Mouse (Mus musculus) limb, embryonic 14.5 days (tissue): ENCODE results near the gene Pik3cd. TPM values are rescaled to one million over a fixed set of nuclear protein-coding genes. Genes with fewer than 3 reads are reported as not detected.

Experiments used
- ATAC-seq: fragments of 200-750 bp; cut with Nextera tagmentation; 2 replicates; pipeline ENCODE4 v1.8.0; 2017; ENCODE audit warnings: low read depth, moderate number of reproducible peaks, moderate TSS enrichment; ENCODE audit not compliant: low FRiP score
- DNase-seq: peaks from one replicate; pipeline ENCODE4 v3.0.0-alpha.2; 2015; ENCODE audit warnings: low spot score
- H3K27ac ChIP-seq: fragments of 300-500 bp; sonication (generic); replicated peaks from 2 replicates; pipeline ENCODE4 v1.5.1; 2014; ENCODE audit warnings: low read depth, mild to moderate bottlenecking, low read length, moderate library complexity, mixed read lengths
- H3K27me3 ChIP-seq: fragments of 300-500 bp; sonication (generic); 2 replicates; pipeline ENCODE4 v1.6.1; 2014; ENCODE audit warnings: low read length, mixed read lengths; ENCODE audit not compliant: control insufficient read depth, insufficient read depth
- H3K36me3 ChIP-seq: fragments of 300-500 bp; sonication (generic); 2 replicates; pipeline ENCODE4 v1.6.1; 2014; ENCODE audit warnings: mild to moderate bottlenecking, low read length, moderate library complexity, mixed read lengths; ENCODE audit not compliant: control insufficient read depth, insufficient read depth
- H3K4me1 ChIP-seq: fragments of 300-500 bp; sonication (generic); 2 replicates; pipeline ENCODE4 v1.6.1; 2014; ENCODE audit warnings: antibody characterized with exemption, low read length, mixed read lengths; ENCODE audit not compliant: control insufficient read depth, insufficient read depth
- H3K4me2 ChIP-seq: fragments of 300-500 bp; sonication (generic); replicated peaks from 2 replicates; pipeline ENCODE4 v1.6.1; 2014; ENCODE audit warnings: low read depth, mild to moderate bottlenecking, low read length, moderate library complexity; ENCODE audit not compliant: severe bottlenecking
- H3K4me3 ChIP-seq: fragments of 300-500 bp; sonication (generic); replicated peaks from 2 replicates; pipeline ENCODE4 v1.5.1; 2014; ENCODE audit warnings: low read length
- H3K9ac ChIP-seq: fragments of 300-500 bp; sonication (generic); 2 replicates; pipeline ENCODE4 v1.6.1; 2014; ENCODE audit warnings: mild to moderate bottlenecking, low read depth, low read length, moderate library complexity; ENCODE audit not compliant: severe bottlenecking
- H3K9me3 ChIP-seq: fragments of 300-500 bp; sonication (generic); 2 replicates; pipeline ENCODE4 v1.6.1; 2016; ENCODE audit warnings: low read length; ENCODE audit not compliant: control insufficient read depth
- POLR2A ChIP-seq: fragments of 200-500 bp; IDR thresholded peaks from 2 replicates; pipeline ENCODE4 v1.8.0; 2012; ENCODE audit warnings: inconsistent platforms, mild to moderate bottlenecking, moderate library complexity, borderline replicate concordance; ENCODE audit not compliant: insufficient read depth, insufficient read length; ENCODE audit errors: extremely low read depth
- WGBS: fragments of 180-500 bp; shearing (Covaris S2); extraction: QIAGEN DNeasy Blood & Tissue Kit; methylation state at CpG from one replicate; pipeline ENCODE4 v1.1.7; 2014; 5-methylcytosine and 5-hydroxymethylcytosine counted together
- polyA plus RNA-seq, 2 experiments: library from polyadenylated mRNA; depleted of rRNA in 1 of 2; stranded (reverse) in 1 of 2; unstranded in 1 of 2; fragments of >200 nt; fragmentation: Nextera tagmentation in 1 of 2; extraction: Ambion mirVana in 1 of 2; gene quantifications; 2 replicates each; pipeline versions ENCODE4 v1.2.1 to v1.2.3; 2012 to 2014

Gene Pik3cd
- polyA plus RNA-seq, 2 experiments = 5.1 to 5.7 TPM

DNA sequence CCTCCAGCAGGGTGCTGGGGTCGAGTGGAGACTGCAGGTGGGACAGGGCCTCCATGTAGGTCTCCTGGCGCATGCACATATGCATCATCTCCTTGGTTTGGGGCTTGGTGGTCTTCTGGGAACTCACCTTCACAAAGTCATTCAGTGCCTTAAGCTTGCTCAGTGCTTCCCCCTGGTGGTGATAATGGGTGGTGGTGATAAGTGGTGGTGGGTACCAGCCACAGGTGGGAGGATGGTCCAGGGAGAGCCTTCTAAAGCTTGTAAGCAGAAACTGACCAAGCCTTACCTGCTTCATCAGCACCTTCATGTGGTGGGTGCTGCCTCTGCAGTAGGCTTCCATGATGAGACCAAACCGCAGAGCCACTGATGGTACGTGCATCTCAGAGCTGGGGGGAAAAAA, 48.1 kb downstream of the Pik3cd start:
- WGBS = 89% methylated on average over 4 of the region's 4 CpGs
- no peak overlapping the region for H3K4me3 ChIP-seq
- no peak overlapping the region for H3K9ac ChIP-seq
- TF ChIP-seq POLR2A = no peak
- no peaks in the 10 kb centered on the region for H3K9me3 ChIP-seq
- ATAC-seq = no peak
- peaks cover 25% of the 10 kb centered on the region for H3K36me3 ChIP-seq
- H3K4me1 ChIP-seq = no peaks in the 10 kb centered on the region
- H3K27ac ChIP-seq = no peak overlapping the region
- no peak for DNase-seq
- no peak overlapping the region for H3K4me2 ChIP-seq
- H3K27me3 ChIP-seq = no peaks in the 10 kb centered on the region

DNA sequence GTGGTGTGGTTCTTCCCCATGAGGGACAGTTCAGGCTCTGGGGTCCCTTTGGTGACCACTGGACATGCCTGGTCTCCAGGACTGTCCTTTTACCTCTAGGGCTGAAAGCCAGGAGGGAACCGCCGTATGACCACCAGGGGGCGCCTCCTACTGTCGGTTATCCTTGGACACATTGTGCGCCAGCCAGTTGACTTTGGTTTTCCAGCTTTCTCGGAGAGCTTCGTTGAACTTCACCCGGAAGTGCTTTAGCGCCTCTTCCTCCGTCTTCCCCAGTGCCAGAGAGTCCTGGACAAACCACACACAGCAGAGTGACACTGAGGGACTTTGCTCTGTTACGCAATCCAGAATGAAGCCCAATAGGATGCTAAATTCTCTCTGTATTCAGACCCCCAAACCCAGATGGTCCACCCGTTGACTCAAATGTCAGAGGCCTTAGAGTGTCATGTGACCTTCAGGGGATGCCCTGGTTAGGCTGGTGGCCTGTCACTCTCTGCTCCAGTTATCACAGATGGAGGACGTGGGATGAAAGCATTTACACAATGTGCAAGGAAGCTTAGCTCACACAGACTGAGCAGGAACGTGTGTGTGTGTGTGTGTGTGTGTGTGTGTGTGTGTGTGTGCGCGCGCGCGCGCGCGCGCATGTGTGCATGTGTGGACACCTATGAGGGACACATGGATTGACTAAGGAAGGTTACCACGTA, 51.7 kb downstream of the Pik3cd start:
- peaks cover 54% of the 10 kb centered on the region for H3K36me3 ChIP-seq
- TF ChIP-seq POLR2A = no peak
- DNase-seq (peak; percentile 55), ATAC-seq (peak; percentile 23; the same call in 1 of the 2 replicates)
- no peaks in the 10 kb centered on the region for H3K27me3 ChIP-seq
- H3K9ac ChIP-seq = no peak overlapping the region
- H3K9me3 ChIP-seq = no peaks in the 10 kb centered on the region
- H3K27ac ChIP-seq = no peak overlapping the region
- no peak overlapping the region for H3K4me2 ChIP-seq
- WGBS = 69% methylated on average over 24 of the region's 24 CpGs
- no peak overlapping the region for H3K4me3 ChIP-seq
- no peaks in the 10 kb centered on the region for H3K4me1 ChIP-seq

DNA sequence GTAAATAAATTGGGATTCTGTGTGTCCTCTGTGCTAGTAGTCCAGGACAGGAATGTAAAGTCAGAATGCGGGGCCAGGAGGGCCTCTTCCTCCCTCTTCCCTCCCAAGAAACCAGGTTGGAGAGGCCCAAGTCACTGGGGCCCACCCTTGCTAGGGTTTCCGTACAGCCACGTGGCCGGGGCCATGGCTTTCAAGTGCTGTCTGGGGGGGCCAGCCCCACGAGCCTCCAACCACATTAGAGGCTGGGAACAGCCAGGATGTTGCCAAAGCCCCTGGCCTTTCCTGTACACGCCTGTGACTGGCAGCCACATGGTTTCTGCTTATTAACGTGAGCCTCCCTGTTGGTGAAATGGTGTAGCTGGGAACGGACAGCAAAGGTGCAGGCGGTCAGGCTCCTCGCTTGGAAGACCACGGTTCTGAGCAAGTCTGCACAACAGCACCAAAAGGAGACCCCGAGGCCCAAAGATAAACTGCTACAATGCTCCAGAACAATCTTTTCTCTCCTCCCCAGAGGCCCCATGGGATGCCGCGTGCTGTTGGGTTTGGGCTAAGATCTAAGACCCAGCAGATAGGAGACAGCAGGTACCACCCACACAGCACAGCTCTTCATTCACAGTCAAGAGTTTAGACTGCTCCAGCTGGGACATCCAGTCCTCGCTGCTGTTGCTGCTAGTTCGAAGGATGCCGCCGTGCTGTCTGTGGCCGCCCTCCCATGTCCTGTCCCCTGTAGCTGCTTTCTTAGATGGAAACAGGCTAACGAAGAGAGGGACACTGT, 54.2 kb downstream of the Pik3cd start:
- TF ChIP-seq POLR2A = no peak
- peaks cover 61% of the 10 kb centered on the region for H3K36me3 ChIP-seq
- no peaks in the 10 kb centered on the region for H3K4me1 ChIP-seq
- H3K27me3 ChIP-seq = no peaks in the 10 kb centered on the region
- H3K4me3 ChIP-seq = no peak overlapping the region
- DNase-seq (no peak), ATAC-seq (no peak)
- no peak overlapping the region for H3K27ac ChIP-seq
- 79% methylated on average over 20 of the region's 20 CpGs for WGBS
- H3K9me3 ChIP-seq = no peaks in the 10 kb centered on the region
- no peak overlapping the region for H3K9ac ChIP-seq
- H3K4me2 ChIP-seq = no peak overlapping the region

DNA sequence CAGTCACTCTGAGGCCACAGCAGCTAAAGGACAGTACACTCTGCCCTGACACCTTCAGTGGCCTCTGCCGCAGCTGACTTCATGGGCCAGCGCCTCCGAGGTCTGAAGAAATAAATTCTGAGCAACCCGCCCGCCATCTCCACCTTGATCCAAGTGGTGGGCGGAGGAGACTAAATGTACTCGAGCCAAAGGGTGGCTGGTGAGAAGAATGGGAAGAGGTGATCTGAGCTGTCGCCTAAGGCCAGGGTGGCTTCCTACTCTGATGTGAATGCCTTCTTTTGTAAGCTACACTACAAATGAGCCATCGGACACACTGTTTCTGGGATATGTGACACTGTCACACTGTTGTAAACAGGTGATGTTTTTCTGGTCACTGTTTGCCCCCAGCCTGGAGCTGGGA, 56.6 kb downstream of the Pik3cd start:
- Histone ChIP-seq H3K9me3 (no peaks in the 10 kb centered on the region), H3K36me3 (peaks cover 70% of the 10 kb centered on the region), H3K27me3 (no peaks in the 10 kb centered on the region), H3K4me2 (no peak overlapping the region), H3K4me1 (no peaks in the 10 kb centered on the region), H3K9ac (no peak overlapping the region), H3K4me3 (no peak overlapping the region), H3K27ac (no peak overlapping the region)
- 93% methylated on average over 9 of the region's 9 CpGs for WGBS
- no peak for TF ChIP-seq POLR2A
- no peak for ATAC-seq
- DNase-seq = no peak

DNA sequence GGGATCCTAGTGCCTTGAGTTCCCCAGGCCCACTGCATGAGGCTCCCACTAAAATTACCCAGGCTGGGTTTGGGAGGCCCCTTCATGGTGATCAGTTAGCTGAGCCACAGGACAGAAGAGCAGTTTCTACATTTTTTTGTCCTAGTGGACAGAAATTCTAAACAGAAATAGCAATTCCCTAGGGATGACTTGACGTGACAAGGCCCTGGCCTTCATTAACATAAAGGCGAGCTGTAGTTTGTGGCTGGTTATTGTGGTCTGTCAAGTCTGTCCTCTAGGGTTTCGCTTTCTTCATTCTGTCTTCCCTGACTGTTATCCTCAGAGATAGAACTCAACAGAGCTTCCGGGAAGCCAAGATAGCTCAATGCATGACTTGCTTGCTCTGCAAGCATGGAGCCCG, 60.4 kb downstream of the Pik3cd start:
- no peaks in the 10 kb centered on the region for H3K9me3 ChIP-seq
- DNase-seq (no peak), ATAC-seq (no peak)
- H3K9ac ChIP-seq = no peak overlapping the region
- no peak overlapping the region for H3K4me2 ChIP-seq
- no peak for TF ChIP-seq POLR2A
- 86% methylated on average over 5 of the region's 5 CpGs for WGBS
- H3K27ac ChIP-seq = no peak overlapping the region
- no peaks in the 10 kb centered on the region for H3K27me3 ChIP-seq
- peaks cover 72% of the 10 kb centered on the region for H3K36me3 ChIP-seq
- no peaks in the 10 kb centered on the region for H3K4me1 ChIP-seq
- H3K4me3 ChIP-seq = no peak overlapping the region
